Mouse (Mus musculus): ENCODE measurements around the gene Ncmap.

Gene Ncmap

GRCm38 (mm10) chr4:135352326-135353065, 45.5 kb downstream of the Ncmap start:
- DNase-seq (ENCODE audit: low spot score in 2 of 2), result peak; percentile 18 to 25

- DNase-seq (ENCODE audit: low spot score in 2 of 2), result no peak
Measured at GRCm38 (mm10) chr4:135337376-135337942, 60.6 kb downstream of the Ncmap start.

GRCm38 (mm10) chr4:135336023-135336357, 62.0 kb downstream of the Ncmap start:
- DNase-seq (ENCODE audit: low spot score in 2 of 2), result no peak

GRCm38 (mm10) chr4:135335327-135336022, 62.6 kb downstream of the Ncmap start:
- no peak for DNase-seq (ENCODE audit: low spot score in 2 of 2)

- DNase-seq (ENCODE audit: low spot score in 2 of 2), result no peak
Measured at GRCm38 (mm10) chr4:135326469-135326868, 71.6 kb downstream of the Ncmap start.

- DNase-seq (ENCODE audit: low spot score in 2 of 2), result no peak
Measured at GRCm38 (mm10) chr4:135326046-135326445, 72.0 kb downstream of the Ncmap start.

GRCm38 (mm10) chr4:135323021-135323420, 75.0 kb downstream of the Ncmap start:
- no peak for DNase-seq (ENCODE audit: low spot score in 2 of 2)

Measured in right cerebral cortex, adult 2 months (tissue).